Mouse (Mus musculus): ENCODE results near the gene Flt3l. TPM values are rescaled to one million over a fixed set of nuclear protein-coding genes. Genes with fewer than 3 reads are reported as not detected.
"Not testable (repeated sequence)": the region's sequence is repeated elsewhere in the genome, so short reads cannot be mapped to it uniquely, and the experiment has no call there.

Flt3l gene
- total RNA-seq, 2 experiments from 2014 or later: 4.2 TPM

GRCm38 (mm10) chr7:45162996-45163615 is 26.9 kb upstream of the Flt3l start:
- no peak for DNase-seq

GRCm38 (mm10) chr7:45162551-45162950 is 26.3 kb upstream of the Flt3l start:
- no peak for DNase-seq

GRCm38 (mm10) chr7:45161612-45162473 is 25.6 kb upstream of the Flt3l start:
- DNase-seq: peak; percentile 84

GRCm38 (mm10) chr7:45160866-45161265 is 24.6 kb upstream of the Flt3l start:
- no peak for DNase-seq

- no peak for DNase-seq
These were observed 24.1 kb upstream of the Flt3l start for GRCm38 (mm10) chr7:45160316-45160800.

- no peak for DNase-seq
These were observed 22.8 kb upstream of the Flt3l start for GRCm38 (mm10) chr7:45158991-45159390.

- DNase-seq: no peak
These were observed 21.2 kb upstream of the Flt3l start for GRCm38 (mm10) chr7:45157459-45157858.

- DNase-seq: no peak
These were observed 20.0 kb upstream of the Flt3l start for GRCm38 (mm10) chr7:45156206-45156605.

GRCm38 (mm10) chr7:45155590-45155989 is 19.4 kb upstream of the Flt3l start:
- DNase-seq: no peak

- peak; percentile 58 for DNase-seq
These were observed 18.8 kb upstream of the Flt3l start for GRCm38 (mm10) chr7:45154993-45155514.

GRCm38 (mm10) chr7:45154096-45154992 is 18.1 kb upstream of the Flt3l start, which contains the start of the genes Pih1d1 and Aldh16a1:
Pih1d1 (plus strand) TSS chr7:45154303.
Aldh16a1 (minus strand) TSS chr7:45154584.
- DNase-seq: peak; percentile 96

- no peak for DNase-seq
These were observed 17.4 kb upstream of the Flt3l start for GRCm38 (mm10) chr7:45153586-45153985.

- not testable (repeated sequence) for DNase-seq
These were observed 16.8 kb upstream of the Flt3l start for GRCm38 (mm10) chr7:45153052-45153451.

- peak; percentile 59 for DNase-seq
These were observed 15.1 kb upstream of the Flt3l start for GRCm38 (mm10) chr7:45151303-45151702.

GRCm38 (mm10) chr7:45150321-45150720 is 14.1 kb upstream of the Flt3l start:
- DNase-seq: no peak

- DNase-seq: peak; percentile 50
These were observed 13.3 kb upstream of the Flt3l start for GRCm38 (mm10) chr7:45149545-45149944.

- DNase-seq: no peak
These were observed 12.4 kb upstream of the Flt3l start for GRCm38 (mm10) chr7:45148534-45149098.

GRCm38 (mm10) chr7:45147899-45148298 is 11.7 kb upstream of the Flt3l start:
- DNase-seq: no peak

- no peak for DNase-seq
These were observed 11.0 kb upstream of the Flt3l start for GRCm38 (mm10) chr7:45147267-45147666.

GRCm38 (mm10) chr7:45145460-45145859 is 9.2 kb upstream of the Flt3l start:
- no peak for DNase-seq

- DNase-seq: peak; percentile 47
These were observed 8.3 kb upstream of the Flt3l start for GRCm38 (mm10) chr7:45144368-45145174.

All from gastrocnemius, postnatal 25 days (tissue).